In the genomic region with DNA sequence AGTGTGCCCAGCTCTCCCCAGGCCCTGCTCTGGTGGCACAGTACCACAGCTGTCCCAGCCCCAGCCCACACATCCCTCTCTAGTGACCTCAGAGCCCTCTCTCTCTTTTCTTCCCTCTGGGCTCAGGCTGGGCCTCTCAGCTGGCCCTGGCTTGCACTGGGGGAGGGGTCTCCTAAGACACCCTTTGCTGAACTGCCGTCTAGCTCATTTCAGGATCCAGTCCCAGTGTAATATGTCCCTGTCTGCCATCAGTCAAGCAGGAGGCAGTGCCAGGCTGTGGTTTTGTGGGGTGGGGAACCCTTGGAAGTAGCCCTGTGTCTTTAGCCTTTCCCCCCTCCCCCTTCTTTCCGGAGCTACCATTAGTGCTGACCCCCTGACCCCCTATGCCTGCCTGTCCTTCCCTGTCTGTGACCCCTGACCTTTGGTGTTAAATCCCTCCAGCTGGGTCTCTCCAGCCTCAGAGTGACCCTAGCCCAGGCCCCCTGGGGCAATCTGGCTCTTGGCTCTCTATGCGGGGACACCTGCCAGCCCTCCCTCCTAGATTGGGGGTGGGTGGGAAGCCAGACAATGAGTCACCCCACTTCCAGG, we compare ENCODE assay signal across 8 mouse cellular contexts. TPM values are rescaled to one million over a fixed set of nuclear protein-coding genes. Genes with fewer than 3 reads are reported as not detected.
DNase-seq lines count a peak whose midpoint lies in the region; ATAC-seq and TF ChIP-seq lines count a peak whose summit lies in the region.

No protein-coding gene starts in this region.

- no peak for TF ChIP-seq POLR2A in cortical plate, adult 2 months (IDR thresholded peaks at IDR 0.05; ENCODE audit: extremely low read depth, insufficient read depth, low read length)

- peak overlapping the region; percentile 62; the same call in 1 of the 2 replicates for H3K4me3 ChIP-seq in cortical plate, adult 2 months (ENCODE audit: insufficient read depth, low read length)
- peak overlapping the region; percentile 66 for H3K4me3 ChIP-seq in hindbrain, embryonic 15.5 days
- peak overlapping the region; percentile 83 for H3K4me3 ChIP-seq in midbrain, embryonic 14.5 days (replicated peaks; ENCODE audit: low read depth, low read length)

- WGBS in hindbrain, embryonic 15.5 days, result 6% methylated on average over 3 of the region's 3 CpGs
- WGBS in midbrain, embryonic 14.5 days, result 6% methylated on average over 3 of the region's 3 CpGs

- no peaks in the 10 kb centered on the region for H3K9me3 ChIP-seq in hindbrain, embryonic 15.5 days
- no peaks in the 10 kb centered on the region for H3K9me3 ChIP-seq in midbrain, embryonic 14.5 days (ENCODE audit: control insufficient read depth, low read length)

- no peak for TF ChIP-seq CTCF in cortical plate, adult 2 months (IDR thresholded peaks at IDR 0.05; ENCODE audit: extremely low read depth, insufficient read depth, low read length)

- no peak for ATAC-seq in hindbrain, embryonic 15.5 days (ENCODE audit: low FRiP score, low read depth)
- ATAC-seq in midbrain, embryonic 14.5 days (ENCODE audit: low FRiP score, low TSS enrichment), result no peak
- no peak for ATAC-seq in activated CD4-positive, CD25-positive, alpha-beta regulatory T cell, adult 4 months
- no peak for ATAC-seq in megakaryocyte, adult 5-6 weeks (ENCODE audit: poor library complexity, severe bottlenecking)

- no peaks in the 10 kb centered on the region for H3K27me3 ChIP-seq in hindbrain, embryonic 15.5 days
- no peaks in the 10 kb centered on the region for H3K27me3 ChIP-seq in midbrain, embryonic 14.5 days (ENCODE audit: control insufficient read depth, insufficient read depth, low read length)

- H3K27ac ChIP-seq in cortical plate, adult 2 months (ENCODE audit: insufficient read depth, low read length), result no peak overlapping the region
- H3K27ac ChIP-seq in hindbrain, embryonic 15.5 days (replicated peaks), result peak overlapping the region; percentile 91
- peak overlapping the region; percentile 95 for H3K27ac ChIP-seq in midbrain, embryonic 14.5 days (replicated peaks; ENCODE audit: low read depth, low read length)

- peaks cover 3% of the 10 kb centered on the region; the same call in 1 of the 2 replicates for H3K4me1 ChIP-seq in cortical plate, adult 2 months (ENCODE audit: control insufficient read depth, insufficient read depth, low read length)
- peaks cover 73% of the 10 kb centered on the region for H3K4me1 ChIP-seq in hindbrain, embryonic 15.5 days (replicated peaks)
- H3K4me1 ChIP-seq in midbrain, embryonic 14.5 days (ENCODE audit: control insufficient read depth, insufficient read depth, low read length), result peaks cover 56% of the 10 kb centered on the region

- intact Hi-C loops in heart, postnatal 36 days (cut with DNase I), result no loop called here

- peak; percentile 96 for DNase-seq in heart, adult 11 months
- no peak for DNase-seq in heart, postnatal 36 days
- DNase-seq in midbrain, embryonic 14.5 days, result peak; percentile 30
- no peak for DNase-seq in thymus, adult 18-20 months

- H3K9ac ChIP-seq in hindbrain, embryonic 15.5 days, result peak overlapping the region; percentile 83
- peak overlapping the region; percentile 91 for H3K9ac ChIP-seq in midbrain, embryonic 14.5 days (replicated peaks; ENCODE audit: low read length)

- H3K4me2 ChIP-seq in hindbrain, embryonic 15.5 days, result peak overlapping the region; percentile 95
- peak overlapping the region; percentile 98 for H3K4me2 ChIP-seq in midbrain, embryonic 14.5 days (ENCODE audit: low read length)

- H3K36me3 ChIP-seq in hindbrain, embryonic 15.5 days, result no peaks in the 10 kb centered on the region
- no peaks in the 10 kb centered on the region for H3K36me3 ChIP-seq in midbrain, embryonic 14.5 days (ENCODE audit: control insufficient read depth, insufficient read depth, low read length)

RNA-seq across cellular contexts. Expression of a gene that starts 1.7 kb away (rescaled TPM):
- 10 to 100 TPM; 16.0 to 16.7 TPM for total RNA-seq in heart, postnatal 36 days (2021)
- polyA plus RNA-seq in cortical plate, adult 2 months (2012; rRNA removed), result 17.3 and 22.1 TPM in 2 replicates
- 17.0 and 19.7 TPM in 2 replicates for polyA plus RNA-seq in hindbrain, embryonic 15.5 days (2015; fragmentation: Nextera tagmentation; extraction: Ambion mirVana)
- 13.2 and 13.4 TPM in 2 replicates for polyA plus RNA-seq in midbrain, embryonic 14.5 days (2014; fragmentation: Nextera tagmentation; extraction: Ambion mirVana)
- polyA plus RNA-seq in activated CD4-positive, CD25-positive, alpha-beta regulatory T cell, adult 4 months (2017; shearing (Covaris generic)), result under 1 TPM in 1 of 2 experiments, not detected in 1; 0.71 TPM
- 0.80 TPM in 2 replicates for total RNA-seq in megakaryocyte, adult 5-6 weeks (2015)
- total RNA-seq in megakaryocyte, adult 5-6 weeks (2017), result 0.28 and 0.51 TPM in 2 replicates

RNA-seq across cellular contexts. Expression of a gene that starts 28.6 kb away (rescaled TPM):
- total RNA-seq in heart, postnatal 36 days (2021), result 100 to 1,000 TPM; 134 to 150 TPM
- 99.3 and 101 TPM in 2 replicates for polyA plus RNA-seq in cortical plate, adult 2 months (2012; rRNA removed)
- 161 and 170 TPM in 2 replicates for polyA plus RNA-seq in hindbrain, embryonic 15.5 days (2015; fragmentation: Nextera tagmentation; extraction: Ambion mirVana)
- 171 and 207 TPM in 2 replicates for polyA plus RNA-seq in midbrain, embryonic 14.5 days (2014; fragmentation: Nextera tagmentation; extraction: Ambion mirVana)
- 10 to 100 TPM; 30.5 to 37.9 TPM for polyA plus RNA-seq in activated CD4-positive, CD25-positive, alpha-beta regulatory T cell, adult 4 months (2017; shearing (Covaris generic))
- total RNA-seq in megakaryocyte, adult 5-6 weeks (2015), result 30.8 and 42.8 TPM in 2 replicates
- total RNA-seq in megakaryocyte, adult 5-6 weeks (2017), result 18.1 and 24.3 TPM in 2 replicates

RNA-seq across cellular contexts. Expression of a gene that starts 36.6 kb away (rescaled TPM):
- 1 to 10 TPM; 4.4 to 4.6 TPM for total RNA-seq in heart, postnatal 36 days (2021)
- 3.9 and 5.0 TPM in 2 replicates for polyA plus RNA-seq in cortical plate, adult 2 months (2012; rRNA removed)
- 7.2 and 8.2 TPM in 2 replicates for polyA plus RNA-seq in hindbrain, embryonic 15.5 days (2015; fragmentation: Nextera tagmentation; extraction: Ambion mirVana)
- polyA plus RNA-seq in midbrain, embryonic 14.5 days (2014; fragmentation: Nextera tagmentation; extraction: Ambion mirVana), result 7.2 and 8.9 TPM in 2 replicates
- 1 to 10 TPM; 4.1 to 6.2 TPM for polyA plus RNA-seq in activated CD4-positive, CD25-positive, alpha-beta regulatory T cell, adult 4 months (2017; shearing (Covaris generic))
- 10.1 and 11.1 TPM in 2 replicates for total RNA-seq in megakaryocyte, adult 5-6 weeks (2015)
- total RNA-seq in megakaryocyte, adult 5-6 weeks (2017), result 12.6 and 12.8 TPM in 2 replicates

RNA-seq across cellular contexts. Expression of a gene that starts 43.5 kb away (rescaled TPM):
- total RNA-seq in heart, postnatal 36 days (2021), result 10 to 100 TPM in 1 of 2 experiments, 1 to 10 TPM in 1; 9.2 to 11.0 TPM
- polyA plus RNA-seq in cortical plate, adult 2 months (2012; rRNA removed), result 10.1 and 11.2 TPM in 2 replicates
- 5.9 and 6.4 TPM in 2 replicates for polyA plus RNA-seq in hindbrain, embryonic 15.5 days (2015; fragmentation: Nextera tagmentation; extraction: Ambion mirVana)
- polyA plus RNA-seq in midbrain, embryonic 14.5 days (2014; fragmentation: Nextera tagmentation; extraction: Ambion mirVana), result 3.4 and 3.9 TPM in 2 replicates
- 1 to 10 TPM in 1 of 2 experiments, under 1 TPM in 1; 0.79 to 1.1 TPM for polyA plus RNA-seq in activated CD4-positive, CD25-positive, alpha-beta regulatory T cell, adult 4 months (2017; shearing (Covaris generic))
- not detected in 2 replicates for total RNA-seq in megakaryocyte, adult 5-6 weeks (2015)
- 0.12 TPM in 1 of 2 replicates, not detected in the other for total RNA-seq in megakaryocyte, adult 5-6 weeks (2017)

RNA-seq across cellular contexts. Expression of a gene that starts 43.6 kb away (rescaled TPM):
- 100 to 1,000 TPM; 143 to 164 TPM for total RNA-seq in heart, postnatal 36 days (2021)
- 48.8 and 50.6 TPM in 2 replicates for polyA plus RNA-seq in cortical plate, adult 2 months (2012; rRNA removed)
- 63.7 and 63.9 TPM in 2 replicates for polyA plus RNA-seq in hindbrain, embryonic 15.5 days (2015; fragmentation: Nextera tagmentation; extraction: Ambion mirVana)
- 44.8 and 55.0 TPM in 2 replicates for polyA plus RNA-seq in midbrain, embryonic 14.5 days (2014; fragmentation: Nextera tagmentation; extraction: Ambion mirVana)
- polyA plus RNA-seq in activated CD4-positive, CD25-positive, alpha-beta regulatory T cell, adult 4 months (2017; shearing (Covaris generic)), result 10 to 100 TPM; 17.3 to 22.8 TPM
- 10.1 and 11.9 TPM in 2 replicates for total RNA-seq in megakaryocyte, adult 5-6 weeks (2015)
- total RNA-seq in megakaryocyte, adult 5-6 weeks (2017), result 26.1 and 27.8 TPM in 2 replicates

Comparison
In these comparisons a context has a peak if more than half of its experiments do, and no peak if none do; other contexts are left out.
1. DNase-seq: peak in heart, adult 11 months (single experiment) and midbrain, embryonic 14.5 days (single experiment); none in heart, postnatal 36 days (0 of 2) and thymus, adult 18-20 months (0 of 2).
2. Peak in every context shown above with its lines, with median percentiles within 50 percentile points of each other: H3K4me3 ChIP-seq.